In genomic region chr16:84677292-84677691, GRCm38 (mm10) we compare ENCODE assay signal across 13 mouse cellular contexts.
"Had no signal": no experiment of that assay in that cellular context is flagged by ENCODE, and none has a peak within 500 bp of the region (broad histone marks: within the 10 kb centered on the region; RNA-seq: fewer than 3 reads in every experiment).

No protein-coding gene starts in this region.

- H3K27me3 ChIP-seq: midbrain, embryonic 12.5 days; neural tube, embryonic 12.5 days had no signal

- ATAC-seq: midbrain, embryonic 16.5 days had no signal

- DNase-seq: lung, adult 18-20 months; lung, embryonic 14.5 days; lung, postnatal 10 days; lung, postnatal 4 days; midbrain, embryonic 14.5 days; right cerebral cortex, postnatal 14 days; spleen, adult 18-20 months; thymus, adult 18-20 months; thymus, postnatal 14 days; thymus, postnatal 36 days had no signal
